ENCODE assay signal across 8 mouse cellular contexts in the genomic region with DNA sequence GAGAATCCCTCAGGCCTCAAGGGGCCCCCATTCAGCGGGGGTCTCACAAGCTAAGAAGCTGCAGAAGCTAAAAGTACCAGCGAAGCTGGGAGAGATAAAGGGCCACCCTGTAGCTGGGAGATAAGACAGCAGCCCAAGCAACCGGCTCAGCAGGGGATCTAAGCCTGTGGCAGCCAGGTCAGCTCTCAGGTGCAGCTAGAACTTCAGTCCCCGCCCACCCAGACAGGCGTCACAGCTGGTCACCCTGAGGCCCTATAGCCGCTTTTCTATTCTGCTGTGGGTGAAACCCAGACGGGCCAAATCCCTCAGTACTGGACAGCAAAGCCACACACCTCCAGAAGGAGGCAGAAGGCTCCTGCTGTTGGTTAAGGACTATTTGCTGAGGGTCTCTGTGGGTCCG. TPM values are rescaled to one million over a fixed set of nuclear protein-coding genes. Genes with fewer than 3 reads are reported as not detected.
A peak's percentile ranks its signal among the peaks of the same experiment; 100 is the strongest.
DNase-seq lines count a peak whose midpoint lies in the region; ATAC-seq and TF ChIP-seq lines count a peak whose summit lies in the region.

No protein-coding gene starts in this region.

- no peak for DNase-seq in heart, postnatal 25 days (ENCODE audit: low spot score)
- peak; percentile 84 for DNase-seq in c-Kit-positive CD71-positive TER-119-negative erythroid progenitor cells, embryonic 14.5 days (ENCODE audit: low read depth)
- no peak for DNase-seq in heart, postnatal 0 days (ENCODE audit: low spot score)
- no peak for DNase-seq in liver, embryonic 11.5 days (ENCODE audit: low spot score)
- no peak for DNase-seq in frontal cortex, postnatal 14 days (ENCODE audit: low spot score in 2 of 2)
- no peak for DNase-seq in right cerebral cortex, postnatal 36 days (ENCODE audit: low spot score in 2 of 2)

- peak overlapping the region in 1 of 2 experiments; percentile 74; a peak in 1 of 4 replicates for H3K27ac ChIP-seq in heart, embryonic 14.5 days (replicated peaks in 1 of 2; ENCODE audit: control insufficient read depth in 1 of 2, insufficient read depth in 1 of 2, low read depth in 2 of 2, low read length in 2 of 2)
- peak overlapping the region; percentile 85; the same call in 1 of the 2 replicates for H3K27ac ChIP-seq in heart, postnatal 0 days (ENCODE audit: low read depth)
- peak overlapping the region; percentile 91 for H3K27ac ChIP-seq in liver, embryonic 11.5 days (ENCODE audit: low read depth, low read length)

- no peak for ATAC-seq in heart, embryonic 14.5 days (ENCODE audit: insufficient number of reproducible peaks, insufficient read depth, low FRiP score, low read depth)
- ATAC-seq in heart, postnatal 0 days (ENCODE audit: insufficient read depth, low read depth) = no peak
- peak; percentile 84 for ATAC-seq in liver, embryonic 11.5 days (replicated peaks; ENCODE audit: low FRiP score)
- ATAC-seq in megakaryocyte, adult 5-6 weeks (ENCODE audit: poor library complexity, severe bottlenecking) = no peak

- no peaks in the 10 kb centered on the region for H3K9me3 ChIP-seq in heart, embryonic 14.5 days (ENCODE audit: control insufficient read depth, low read length)
- H3K9me3 ChIP-seq in heart, postnatal 0 days (replicated peaks; ENCODE audit: control insufficient read depth, low read length) = no peaks in the 10 kb centered on the region
- H3K9me3 ChIP-seq in liver, embryonic 11.5 days (ENCODE audit: control insufficient read depth, low read length) = no peaks in the 10 kb centered on the region

- H3K4me2 ChIP-seq in heart, embryonic 14.5 days (ENCODE audit: low read length) = peak overlapping the region; percentile 99
- peak overlapping the region; percentile 96 for H3K4me2 ChIP-seq in heart, postnatal 0 days (ENCODE audit: low read depth, low read length)
- H3K4me2 ChIP-seq in liver, embryonic 11.5 days = peak overlapping the region; percentile 99

- WGBS in heart, embryonic 14.5 days = 38% methylated on average over 8 of the region's 8 CpGs
- WGBS in heart, postnatal 0 days = 41% methylated on average over 8 of the region's 8 CpGs
- 9% methylated on average over 8 of the region's 8 CpGs for WGBS in liver, embryonic 11.5 days

- H3K9ac ChIP-seq in heart, embryonic 14.5 days (ENCODE audit: low read length) = peak overlapping the region; percentile 55; the same call in 1 of the 2 replicates
- peak overlapping the region; percentile 31; the same call in 1 of the 2 replicates for H3K9ac ChIP-seq in heart, postnatal 0 days (replicated peaks; ENCODE audit: low read depth, low read length)
- peak overlapping the region; percentile 93 for H3K9ac ChIP-seq in liver, embryonic 11.5 days (ENCODE audit: low read depth, low read length)

- no peak for TF ChIP-seq EP300 in heart, postnatal 0 days (IDR thresholded peaks at IDR 0.05; ENCODE audit: low read depth)

- peak overlapping the region; percentile 4 to 5; a peak in 2 of 4 replicates for H3K4me3 ChIP-seq in heart, embryonic 14.5 days (ENCODE audit: control insufficient read depth in 1 of 2, insufficient read depth in 1 of 2, low read depth in 1 of 2, low read length in 2 of 2)
- peak overlapping the region; percentile 66; the same call in 1 of the 2 replicates for H3K4me3 ChIP-seq in heart, postnatal 0 days (ENCODE audit: low read depth, low read length)
- peak overlapping the region; percentile 82 for H3K4me3 ChIP-seq in liver, embryonic 11.5 days (ENCODE audit: low read depth, low read length)

- H3K4me1 ChIP-seq in heart, embryonic 14.5 days (ENCODE audit: control insufficient read depth in 2 of 2, insufficient read depth in 2 of 2, low read length in 2 of 2) = peaks cover 46 to 54% of the 10 kb centered on the region in 2 experiments
- peaks cover 57% of the 10 kb centered on the region for H3K4me1 ChIP-seq in heart, postnatal 0 days (ENCODE audit: control insufficient read depth, insufficient read depth)
- peaks cover 50% of the 10 kb centered on the region for H3K4me1 ChIP-seq in liver, embryonic 11.5 days (replicated peaks; ENCODE audit: control insufficient read depth, insufficient read depth, low read length)

- peak; percentile 21 for TF ChIP-seq CTCF in heart, postnatal 0 days (IDR thresholded peaks at IDR 0.05; ENCODE audit: low read depth)

- H3K27me3 ChIP-seq in heart, embryonic 14.5 days (ENCODE audit: control insufficient read depth, insufficient read depth, low read length) = no peaks in the 10 kb centered on the region
- H3K27me3 ChIP-seq in heart, postnatal 0 days (ENCODE audit: control insufficient read depth, insufficient read depth, low read length) = no peaks in the 10 kb centered on the region
- H3K27me3 ChIP-seq in liver, embryonic 11.5 days (replicated peaks; ENCODE audit: control insufficient read depth, insufficient read depth, low read length) = peaks cover 3% of the 10 kb centered on the region; the same call in 1 of the 2 replicates

- H3K36me3 ChIP-seq in heart, embryonic 14.5 days (ENCODE audit: control insufficient read depth, insufficient read depth, low read length) = peaks cover 19% of the 10 kb centered on the region
- H3K36me3 ChIP-seq in heart, postnatal 0 days (replicated peaks; ENCODE audit: control insufficient read depth, insufficient read depth, low read length) = peaks cover 15% of the 10 kb centered on the region
- peaks cover 18% of the 10 kb centered on the region for H3K36me3 ChIP-seq in liver, embryonic 11.5 days (ENCODE audit: control insufficient read depth, insufficient read depth, low read length)

- intact Hi-C loops in heart, postnatal 25 days (cut with DNase I) = no loop called here

RNA-seq across cellular contexts. Expression of a gene that starts 5.9 kb away (rescaled TPM):
- polyA plus RNA-seq in heart, embryonic 14.5 days (2014; fragmentation: Nextera tagmentation; extraction: Ambion mirVana) = 84.7 and 87.8 TPM in 2 replicates
- total RNA-seq in heart, postnatal 25 days (2021) = 10 to 100 TPM; 77.9 to 78.4 TPM
- total RNA-seq in heart, postnatal 0 days (2014; rRNA removed; ENCODE audit: low replicate concordance) = 236 and 368 TPM in 2 replicates
- 105 and 107 TPM in 2 replicates for polyA plus RNA-seq in heart, postnatal 0 days (2015; fragmentation: Nextera tagmentation; extraction: Ambion mirVana)
- polyA plus RNA-seq in liver, embryonic 11.5 days (2014; fragmentation: Nextera tagmentation; extraction: Ambion mirVana) = 277 and 325 TPM in 2 replicates
- 23.8 and 31.2 TPM in 2 replicates for total RNA-seq in megakaryocyte, adult 5-6 weeks (2015)
- total RNA-seq in megakaryocyte, adult 5-6 weeks (2017) = 22.9 and 32.6 TPM in 2 replicates

RNA-seq across cellular contexts. Expression of a gene that starts 8.4 kb away (rescaled TPM):
- polyA plus RNA-seq in heart, embryonic 14.5 days (2014; fragmentation: Nextera tagmentation; extraction: Ambion mirVana) = not detected in 2 replicates
- total RNA-seq in heart, postnatal 25 days (2021) = not detected
- not detected in 2 replicates for total RNA-seq in heart, postnatal 0 days (2014; rRNA removed; ENCODE audit: low replicate concordance)
- not detected in 2 replicates for polyA plus RNA-seq in heart, postnatal 0 days (2015; fragmentation: Nextera tagmentation; extraction: Ambion mirVana)
- 0.62 and 1.0 TPM in 2 replicates for polyA plus RNA-seq in liver, embryonic 11.5 days (2014; fragmentation: Nextera tagmentation; extraction: Ambion mirVana)
- not detected in 2 replicates for total RNA-seq in megakaryocyte, adult 5-6 weeks (2015)
- not detected in 2 replicates for total RNA-seq in megakaryocyte, adult 5-6 weeks (2017)

RNA-seq across cellular contexts. Expression of a gene that starts 20.4 kb away (rescaled TPM):
- polyA plus RNA-seq in heart, embryonic 14.5 days (2014; fragmentation: Nextera tagmentation; extraction: Ambion mirVana) = 1,215 and 1,233 TPM in 2 replicates
- 1,000 to 10,000 TPM; 1,042 to 1,257 TPM for total RNA-seq in heart, postnatal 25 days (2021)
- total RNA-seq in heart, postnatal 0 days (2014; rRNA removed; ENCODE audit: low replicate concordance) = 716 and 846 TPM in 2 replicates
- polyA plus RNA-seq in heart, postnatal 0 days (2015; fragmentation: Nextera tagmentation; extraction: Ambion mirVana) = 756 and 767 TPM in 2 replicates
- polyA plus RNA-seq in liver, embryonic 11.5 days (2014; fragmentation: Nextera tagmentation; extraction: Ambion mirVana) = 1,837 and 1,887 TPM in 2 replicates
- total RNA-seq in megakaryocyte, adult 5-6 weeks (2015) = 448 and 487 TPM in 2 replicates
- total RNA-seq in megakaryocyte, adult 5-6 weeks (2017) = 829 and 973 TPM in 2 replicates

RNA-seq across cellular contexts. Expression of a gene that starts 29.8 kb away (rescaled TPM):
- polyA plus RNA-seq in heart, embryonic 14.5 days (2014; fragmentation: Nextera tagmentation; extraction: Ambion mirVana) = 91.3 and 92.4 TPM in 2 replicates
- total RNA-seq in heart, postnatal 25 days (2021) = 10 to 100 TPM; 23.7 to 24.3 TPM
- total RNA-seq in heart, postnatal 0 days (2014; rRNA removed; ENCODE audit: low replicate concordance) = 87.8 and 137 TPM in 2 replicates
- polyA plus RNA-seq in heart, postnatal 0 days (2015; fragmentation: Nextera tagmentation; extraction: Ambion mirVana) = 64.8 and 68.3 TPM in 2 replicates
- polyA plus RNA-seq in liver, embryonic 11.5 days (2014; fragmentation: Nextera tagmentation; extraction: Ambion mirVana) = 110 and 116 TPM in 2 replicates
- total RNA-seq in megakaryocyte, adult 5-6 weeks (2015) = 33.7 and 44.9 TPM in 2 replicates
- 48.2 and 52.2 TPM in 2 replicates for total RNA-seq in megakaryocyte, adult 5-6 weeks (2017)

RNA-seq across cellular contexts. Expression of a gene that starts 38.0 kb away (rescaled TPM):
- 2.7 and 2.9 TPM in 2 replicates for polyA plus RNA-seq in heart, embryonic 14.5 days (2014; fragmentation: Nextera tagmentation; extraction: Ambion mirVana)
- total RNA-seq in heart, postnatal 25 days (2021) = 1 to 10 TPM; 1.3 to 1.4 TPM
- total RNA-seq in heart, postnatal 0 days (2014; rRNA removed; ENCODE audit: low replicate concordance) = 1.2 and 3.0 TPM in 2 replicates
- polyA plus RNA-seq in heart, postnatal 0 days (2015; fragmentation: Nextera tagmentation; extraction: Ambion mirVana) = 1.7 and 1.9 TPM in 2 replicates
- polyA plus RNA-seq in liver, embryonic 11.5 days (2014; fragmentation: Nextera tagmentation; extraction: Ambion mirVana) = 2.5 and 3.0 TPM in 2 replicates
- 10.4 and 11.1 TPM in 2 replicates for total RNA-seq in megakaryocyte, adult 5-6 weeks (2015)
- 13.4 and 14.0 TPM in 2 replicates for total RNA-seq in megakaryocyte, adult 5-6 weeks (2017)

Comparison
In these comparisons a context has a peak if more than half of its experiments do, and no peak if none do; other contexts are left out.
1. H3K4me3 ChIP-seq: peak in every context shown above with its lines; median percentile 82 in liver, embryonic 11.5 days; 66 in heart, postnatal 0 days; 4 in heart, embryonic 14.5 days.
2. H3K9ac ChIP-seq: peak in every context shown above with its lines; median percentile 93 in liver, embryonic 11.5 days; 55 in heart, embryonic 14.5 days; 31 in heart, postnatal 0 days.